ENCODE assay signal across 8 mouse cellular contexts in genomic region chr2:181581016-181581401, GRCm38 (mm10). TPM values are rescaled to one million over a fixed set of nuclear protein-coding genes. Genes with fewer than 3 reads are reported as not detected.
DNase-seq lines count a peak whose midpoint lies in the region; ATAC-seq and TF ChIP-seq lines count a peak whose summit lies in the region.

No protein-coding gene starts in this region.

- peak overlapping the region; percentile 82 for H3K4me2 ChIP-seq in kidney, embryonic 14.5 days (replicated peaks; ENCODE audit: low read depth, low read length)
- peak overlapping the region; percentile 94 for H3K4me2 ChIP-seq in limb, embryonic 15.5 days
- H3K4me2 ChIP-seq in midbrain, postnatal 0 days (ENCODE audit: low read depth, low read length, poor library complexity, severe bottlenecking), result peak overlapping the region; percentile 92

- no peaks in the 10 kb centered on the region for H3K9me3 ChIP-seq in heart, embryonic 10.5 days
- H3K9me3 ChIP-seq in kidney, embryonic 14.5 days (ENCODE audit: control insufficient read depth, low read length), result no peaks in the 10 kb centered on the region
- no peaks in the 10 kb centered on the region for H3K9me3 ChIP-seq in limb, embryonic 15.5 days
- no peaks in the 10 kb centered on the region for H3K9me3 ChIP-seq in midbrain, postnatal 0 days (ENCODE audit: low read length)

- H3K36me3 ChIP-seq in heart, embryonic 10.5 days, result peaks cover 26% of the 10 kb centered on the region
- H3K36me3 ChIP-seq in kidney, embryonic 14.5 days (ENCODE audit: control insufficient read depth, insufficient read depth, low read length), result peaks cover 22% of the 10 kb centered on the region
- peaks cover 27% of the 10 kb centered on the region for H3K36me3 ChIP-seq in limb, embryonic 15.5 days
- H3K36me3 ChIP-seq in midbrain, postnatal 0 days (ENCODE audit: insufficient read depth, low read length), result peaks cover 24% of the 10 kb centered on the region

- TF ChIP-seq POLR2A in embryonic fibroblast, embryonic 13.5 days (IDR thresholded peaks at IDR 0.05; ENCODE audit: low read depth, low read length), result peak; percentile 82

- H3K4me1 ChIP-seq in embryonic fibroblast, embryonic 13.5 days (ENCODE audit: control insufficient read depth, insufficient read depth, low read length), result 0 out of 2 replicates have a peak, but pooled peaks cover 5% of the 10 kb centered on the region
- peaks cover 44% of the 10 kb centered on the region for H3K4me1 ChIP-seq in heart, embryonic 10.5 days
- H3K4me1 ChIP-seq in kidney, embryonic 14.5 days (ENCODE audit: control insufficient read depth, insufficient read depth, low read length), result peaks cover 28% of the 10 kb centered on the region
- H3K4me1 ChIP-seq in limb, embryonic 15.5 days, result peaks cover 18% of the 10 kb centered on the region
- H3K4me1 ChIP-seq in midbrain, postnatal 0 days (ENCODE audit: insufficient read depth, low read length), result peaks cover 7% of the 10 kb centered on the region; the same call in 1 of the 2 replicates

- no peaks in the 10 kb centered on the region for H3K27me3 ChIP-seq in heart, embryonic 10.5 days (ENCODE audit: insufficient read depth, poor library complexity, severe bottlenecking)
- no peaks in the 10 kb centered on the region for H3K27me3 ChIP-seq in kidney, embryonic 14.5 days (ENCODE audit: control insufficient read depth, insufficient read depth, low read length)
- no peaks in the 10 kb centered on the region for H3K27me3 ChIP-seq in limb, embryonic 15.5 days
- H3K27me3 ChIP-seq in midbrain, postnatal 0 days (ENCODE audit: insufficient read depth, low read length), result no peaks in the 10 kb centered on the region

- TF ChIP-seq CTCF in embryonic fibroblast, embryonic 13.5 days (IDR thresholded peaks at IDR 0.05; ENCODE audit: borderline replicate concordance, insufficient read depth, low read length), result peak; percentile 90; the same call in 1 of the 2 replicates
- TF ChIP-seq CTCF in midbrain, postnatal 0 days (IDR thresholded peaks at IDR 0.05), result peak; percentile 92

- peak overlapping the region; percentile 67 for H3K4me3 ChIP-seq in embryonic fibroblast, embryonic 13.5 days (ENCODE audit: insufficient read depth, low read length)
- peak overlapping the region; percentile 88 for H3K4me3 ChIP-seq in heart, embryonic 10.5 days
- H3K4me3 ChIP-seq in kidney, embryonic 14.5 days (ENCODE audit: low read length), result peak overlapping the region; percentile 57
- peak overlapping the region; percentile 78 for H3K4me3 ChIP-seq in limb, embryonic 15.5 days
- peak overlapping the region; percentile 76 for H3K4me3 ChIP-seq in midbrain, postnatal 0 days (ENCODE audit: low read depth, low read length)

- peak overlapping the region; percentile 92 for H3K27ac ChIP-seq in embryonic fibroblast, embryonic 13.5 days (ENCODE audit: insufficient read depth, low read length)
- peak overlapping the region; percentile 98 for H3K27ac ChIP-seq in heart, embryonic 10.5 days
- peak overlapping the region; percentile 88 for H3K27ac ChIP-seq in kidney, embryonic 14.5 days (ENCODE audit: low read depth, low read length)
- H3K27ac ChIP-seq in limb, embryonic 15.5 days, result peak overlapping the region; percentile 95
- peak overlapping the region; percentile 93 for H3K27ac ChIP-seq in midbrain, postnatal 0 days (ENCODE audit: low read depth, low read length)

- under 1% methylated on average over 11 of the region's 11 CpGs for WGBS in heart, embryonic 10.5 days
- WGBS in kidney, embryonic 14.5 days, result under 1% methylated on average over 11 of the region's 11 CpGs
- 1% methylated on average over 11 of the region's 11 CpGs for WGBS in limb, embryonic 15.5 days
- under 1% methylated on average over 11 of the region's 11 CpGs for WGBS in midbrain, postnatal 0 days

- DNase-seq in B cell, adult 2 months, result peak; percentile 90
- DNase-seq in adrenal gland, postnatal 4 days (ENCODE audit: low spot score in 2 of 2), result peak; percentile 49 to 64
- DNase-seq in heart, embryonic 10.5 days (ENCODE audit: low spot score), result peak; percentile 96
- peak; percentile 91 for DNase-seq in midbrain, postnatal 0 days (ENCODE audit: low spot score)
- DNase-seq in spleen, postnatal 14 days (ENCODE audit: low spot score in 2 of 2), result peak; percentile 64 to 81

- H3K9ac ChIP-seq in kidney, embryonic 14.5 days (ENCODE audit: low read depth, low read length), result peak overlapping the region; percentile 80
- peak overlapping the region; percentile 80 for H3K9ac ChIP-seq in limb, embryonic 15.5 days
- peak overlapping the region; percentile 87 for H3K9ac ChIP-seq in midbrain, postnatal 0 days (replicated peaks; ENCODE audit: low read length, poor library complexity, severe bottlenecking)

- peak; percentile 75 for ATAC-seq in kidney, embryonic 14.5 days (ENCODE audit: low FRiP score, low TSS enrichment)
- ATAC-seq in limb, embryonic 15.5 days (ENCODE audit: insufficient number of reproducible peaks, low FRiP score, low TSS enrichment, low read depth), result peak; percentile 62
- ATAC-seq in midbrain, postnatal 0 days (ENCODE audit: low FRiP score), result peak; percentile 85

RNA-seq across cellular contexts. Expression of gene Uckl1, which starts 3.7 kb away (rescaled TPM):
- 100 to 1,000 TPM; 106 to 113 TPM for total RNA-seq in adrenal gland, postnatal 4 days (2021)
- polyA plus RNA-seq in embryonic fibroblast, embryonic 13.5 days (2011; ENCODE audit: insufficient read length, low read depth, missing spikeins), result 62.0 and 65.1 TPM in 2 replicates
- 67.3 and 83.6 TPM in 2 replicates for polyA plus RNA-seq in heart, embryonic 10.5 days (2016; fragmentation: Nextera tagmentation; extraction: Ambion mirVana)
- polyA plus RNA-seq in kidney, embryonic 14.5 days (2014; fragmentation: Nextera tagmentation; extraction: Ambion mirVana), result 45.3 and 49.4 TPM in 2 replicates
- 44.7 and 52.6 TPM in 2 replicates for polyA plus RNA-seq in limb, embryonic 15.5 days (2015; fragmentation: Nextera tagmentation; extraction: Ambion mirVana)
- 49.8 and 63.9 TPM in 2 replicates for total RNA-seq in midbrain, postnatal 0 days (2014; rRNA removed)
- polyA plus RNA-seq in midbrain, postnatal 0 days (2015; fragmentation: Nextera tagmentation; extraction: Ambion mirVana), result 45.2 and 52.7 TPM in 2 replicates

RNA-seq across cellular contexts. Expression of gene Prpf6, which starts 10.7 kb away (rescaled TPM):
- 10 to 100 TPM; 72.3 to 73.4 TPM for total RNA-seq in adrenal gland, postnatal 4 days (2021)
- polyA plus RNA-seq in embryonic fibroblast, embryonic 13.5 days (2011; ENCODE audit: insufficient read length, low read depth, missing spikeins), result 55.9 and 59.4 TPM in 2 replicates
- 56.1 and 62.9 TPM in 2 replicates for polyA plus RNA-seq in heart, embryonic 10.5 days (2016; fragmentation: Nextera tagmentation; extraction: Ambion mirVana)
- polyA plus RNA-seq in kidney, embryonic 14.5 days (2014; fragmentation: Nextera tagmentation; extraction: Ambion mirVana), result 64.5 and 64.8 TPM in 2 replicates
- polyA plus RNA-seq in limb, embryonic 15.5 days (2015; fragmentation: Nextera tagmentation; extraction: Ambion mirVana), result 63.3 and 63.7 TPM in 2 replicates
- 34.4 and 39.3 TPM in 2 replicates for total RNA-seq in midbrain, postnatal 0 days (2014; rRNA removed)
- 40.5 and 40.6 TPM in 2 replicates for polyA plus RNA-seq in midbrain, postnatal 0 days (2015; fragmentation: Nextera tagmentation; extraction: Ambion mirVana)

RNA-seq across cellular contexts. Expression of gene Zfp512b, which starts 11.6 kb away (rescaled TPM):
- 100 to 1,000 TPM; 141 to 143 TPM for total RNA-seq in adrenal gland, postnatal 4 days (2021)
- 31.8 and 41.0 TPM in 2 replicates for polyA plus RNA-seq in embryonic fibroblast, embryonic 13.5 days (2011; ENCODE audit: insufficient read length, low read depth, missing spikeins)
- 36.0 and 37.0 TPM in 2 replicates for polyA plus RNA-seq in heart, embryonic 10.5 days (2016; fragmentation: Nextera tagmentation; extraction: Ambion mirVana)
- 28.5 and 50.6 TPM in 2 replicates for polyA plus RNA-seq in kidney, embryonic 14.5 days (2014; fragmentation: Nextera tagmentation; extraction: Ambion mirVana)
- 43.8 and 53.4 TPM in 2 replicates for polyA plus RNA-seq in limb, embryonic 15.5 days (2015; fragmentation: Nextera tagmentation; extraction: Ambion mirVana)
- total RNA-seq in midbrain, postnatal 0 days (2014; rRNA removed), result 60.0 and 85.1 TPM in 2 replicates
- polyA plus RNA-seq in midbrain, postnatal 0 days (2015; fragmentation: Nextera tagmentation; extraction: Ambion mirVana), result 81.1 and 99.7 TPM in 2 replicates

RNA-seq across cellular contexts. Expression of gene Samd10, which starts 18.0 kb away (rescaled TPM):
- 10 to 100 TPM; 23.8 to 25.5 TPM for total RNA-seq in adrenal gland, postnatal 4 days (2021)
- 3.6 and 3.7 TPM in 2 replicates for polyA plus RNA-seq in embryonic fibroblast, embryonic 13.5 days (2011; ENCODE audit: insufficient read length, low read depth, missing spikeins)
- 15.0 and 16.6 TPM in 2 replicates for polyA plus RNA-seq in heart, embryonic 10.5 days (2016; fragmentation: Nextera tagmentation; extraction: Ambion mirVana)
- polyA plus RNA-seq in kidney, embryonic 14.5 days (2014; fragmentation: Nextera tagmentation; extraction: Ambion mirVana), result 24.5 and 29.2 TPM in 2 replicates
- polyA plus RNA-seq in limb, embryonic 15.5 days (2015; fragmentation: Nextera tagmentation; extraction: Ambion mirVana), result 11.0 TPM in 2 replicates
- 140 and 142 TPM in 2 replicates for total RNA-seq in midbrain, postnatal 0 days (2014; rRNA removed)
- polyA plus RNA-seq in midbrain, postnatal 0 days (2015; fragmentation: Nextera tagmentation; extraction: Ambion mirVana), result 174 and 179 TPM in 2 replicates

Comparison
In these comparisons a context has a peak if more than half of its experiments do, and no peak if none do; other contexts are left out.
1. Peak in every context shown above with its lines: DNase-seq, ATAC-seq, H3K4me3 ChIP-seq and H3K27ac ChIP-seq.